Mouse (Mus musculus) kidney, embryonic 15.5 days (tissue): Measurements from ENCODE around the gene Rnf123. TPM values are rescaled to one million over a fixed set of nuclear protein-coding genes. Genes with fewer than 3 reads are reported as not detected.

ENCODE experiments used
- ATAC-seq: fragments of 200-750 bp; cut with Nextera tagmentation; replicated peaks from 2 replicates; pipeline ENCODE4 v1.8.0; 2017; ENCODE audit warnings: moderate TSS enrichment; ENCODE audit not compliant: low FRiP score
- H3K27ac ChIP-seq: fragments of 300-500 bp; sonication (generic); 2 replicates; pipeline ENCODE4 v1.5.1; 2015; ENCODE audit warnings: mild to moderate bottlenecking, inconsistent platforms
- H3K27me3 ChIP-seq: fragments of 300-500 bp; sonication (generic); 2 replicates; pipeline ENCODE4 v1.6.1; 2015; ENCODE audit warnings: inconsistent platforms
- H3K36me3 ChIP-seq: fragments of 300-500 bp; sonication (generic); 2 replicates; pipeline ENCODE4 v1.6.1; 2015; ENCODE audit warnings: inconsistent platforms
- H3K4me1 ChIP-seq: fragments of 300-500 bp; sonication (generic); 2 replicates; pipeline ENCODE4 v1.6.1; 2015; ENCODE audit warnings: inconsistent platforms
- H3K4me2 ChIP-seq: fragments of 300-500 bp; sonication (generic); 2 replicates; pipeline ENCODE4 v1.6.1; 2015; ENCODE audit warnings: moderate library complexity, mild to moderate bottlenecking, inconsistent platforms
- H3K4me3 ChIP-seq: fragments of 300-500 bp; sonication (generic); replicated peaks from 2 replicates; pipeline ENCODE4 v1.5.1; 2015; ENCODE audit warnings: mild to moderate bottlenecking, inconsistent platforms
- H3K9ac ChIP-seq: fragments of 300-500 bp; sonication (generic); 2 replicates; pipeline ENCODE4 v1.6.1; 2015; ENCODE audit warnings: mild to moderate bottlenecking, inconsistent platforms
- H3K9me3 ChIP-seq: fragments of 300-500 bp; sonication (generic); replicated peaks from 2 replicates; pipeline ENCODE4 v1.6.1; 2016; ENCODE audit warnings: inconsistent platforms
- WGBS: fragments of 180-500 bp; shearing (Covaris S2); methylation state at CpG from one replicate; pipeline ENCODE4 v1.1.7; 2015; ENCODE audit warnings: mixed read lengths; 5-methylcytosine and 5-hydroxymethylcytosine counted together
- polyA plus RNA-seq: library from polyadenylated mRNA; unstranded; fragments of >200 nt; fragmentation: Nextera tagmentation; extraction: Ambion mirVana; gene quantifications from 2 replicates; pipeline ENCODE4 v1.2.1, GENCODE M21; 2015

Rnf123 gene
- polyA plus RNA-seq, 1 experiment from 2014 or later, result 33.4 TPM

- H3K36me3 ChIP-seq, result peaks cover 17% of the 10 kb centered on the region
- H3K9ac ChIP-seq, result no peak overlapping the region
- H3K27ac ChIP-seq, result peak overlapping the region; percentile 49
- no peaks in the 10 kb centered on the region for H3K9me3 ChIP-seq
- ATAC-seq, result no peak
- peaks cover 35% of the 10 kb centered on the region for H3K4me1 ChIP-seq
- no peak overlapping the region for H3K4me3 ChIP-seq
- peak overlapping the region; percentile 96 for H3K4me2 ChIP-seq
- WGBS, result 52% methylated on average over 10 of the region's 10 CpGs
- no peaks in the 10 kb centered on the region for H3K27me3 ChIP-seq
Observed at GRCm38 (mm10) chr9:108095949-108096712, 13.0 kb upstream of the Rnf123 start.

DNA sequence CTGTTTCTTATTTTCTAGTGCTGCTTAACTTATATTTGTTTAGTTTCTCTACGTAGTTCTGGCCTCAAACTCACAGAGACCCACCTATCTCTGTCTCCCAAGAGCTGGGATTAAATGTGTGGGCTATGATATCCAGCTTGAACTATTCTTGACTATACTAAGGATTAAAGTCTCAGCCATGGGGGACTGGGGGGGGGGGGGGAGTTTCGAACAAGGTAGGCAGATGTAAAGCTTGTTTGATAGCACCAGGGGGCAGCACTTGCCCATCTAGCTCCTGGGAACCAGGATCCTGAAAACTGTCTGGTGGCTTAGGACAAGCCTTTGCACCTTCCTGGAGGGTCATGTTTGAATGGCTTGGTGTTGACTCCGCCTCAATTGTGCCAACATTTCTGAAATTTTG lies 12.4 kb upstream of the Rnf123 start:
- no peak for ATAC-seq

GRCm38 (mm10) chr9:108094998-108095411 lies 11.9 kb upstream of the Rnf123 start:
- Histone ChIP-seq H3K9me3 (no peaks in the 10 kb centered on the region), H3K27me3 (no peaks in the 10 kb centered on the region), H3K27ac (peak overlapping the region; percentile 80), H3K4me1 (peaks cover 35% of the 10 kb centered on the region), H3K4me2 (peak overlapping the region; percentile 96), H3K9ac (peak overlapping the region; percentile 73), H3K4me3 (peak overlapping the region; percentile 62), H3K36me3 (peaks cover 28% of the 10 kb centered on the region)
- 0% methylated on average over 16 of the region's 16 CpGs for WGBS
- ATAC-seq, result peak; percentile 65

More for the DNA sequence above, 12.4 kb upstream of the Rnf123 start:
- H3K4me3 ChIP-seq, result peak overlapping the region; percentile 62
- peaks cover 35% of the 10 kb centered on the region for H3K4me1 ChIP-seq
- H3K9ac ChIP-seq, result peak overlapping the region; percentile 73
- H3K36me3 ChIP-seq, result peaks cover 23% of the 10 kb centered on the region
- peak overlapping the region; percentile 80 for H3K27ac ChIP-seq
- WGBS, result 6% methylated on average over 3 of the region's 3 CpGs
- H3K4me2 ChIP-seq, result peak overlapping the region; percentile 96
- H3K27me3 ChIP-seq, result no peaks in the 10 kb centered on the region
- no peaks in the 10 kb centered on the region for H3K9me3 ChIP-seq

DNA sequence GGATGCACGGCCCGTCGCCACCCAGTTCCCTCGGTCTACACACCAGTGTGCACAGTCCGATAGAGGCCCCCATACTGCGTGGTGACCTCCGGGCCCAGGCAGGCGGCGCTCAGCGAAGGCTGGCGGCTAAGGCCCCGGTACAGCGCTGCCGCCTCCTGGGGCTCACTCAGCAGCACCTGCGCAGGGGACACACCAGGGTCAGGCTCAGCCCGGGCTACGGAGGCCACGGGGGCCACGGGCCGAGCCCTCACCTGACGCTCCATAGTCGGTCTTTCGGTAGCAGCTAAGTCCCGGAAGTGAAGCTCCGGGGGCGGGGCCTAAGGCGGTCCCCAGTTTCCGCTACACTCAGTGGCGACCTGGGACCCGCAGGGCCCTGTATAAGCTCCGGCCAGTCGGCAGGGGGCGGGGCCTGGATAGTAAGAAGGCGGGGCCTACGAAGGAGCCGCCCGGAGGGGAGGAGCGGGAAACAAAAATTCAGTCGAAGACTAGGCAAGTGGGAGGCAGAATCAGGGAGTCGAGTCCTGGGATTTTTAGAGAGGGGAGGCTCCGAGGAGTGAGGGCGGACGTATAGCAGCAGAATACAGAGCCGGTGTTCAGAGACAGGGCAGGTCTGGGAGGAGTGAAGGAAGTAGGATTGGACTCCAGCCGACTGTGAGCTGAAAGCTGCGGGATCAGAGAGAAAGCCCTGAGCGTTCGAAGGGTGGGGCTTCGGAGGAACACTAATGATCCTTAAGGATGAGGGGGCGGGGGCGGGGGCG lies 11.2 kb upstream of the Rnf123 start, which contains the start of gene Apeh:
Gene Apeh (minus strand): TSS at position 423 of the 758 bp plus-strand sequence.
- Histone ChIP-seq H3K27me3 (no peaks in the 10 kb centered on the region), H3K4me2 (peak within 1 kb of the TSS; percentile 96), H3K4me3 (peak within 1 kb of the TSS; percentile 62), H3K27ac (peak within 1 kb of the TSS; percentile 80), H3K9me3 (no peaks in the 10 kb centered on the region), H3K9ac (peak within 1 kb of the TSS; percentile 73), H3K4me1 (peaks cover 33% of the 10 kb centered on the region), H3K36me3 (peaks cover 35% of the 10 kb centered on the region)
- under 1% methylated on average over 52 of the region's 52 CpGs for WGBS
- ATAC-seq, result peak; percentile 96

- Histone ChIP-seq H3K9ac (peak overlapping the region; percentile 73), H3K27me3 (no peaks in the 10 kb centered on the region), H3K4me2 (peak overlapping the region; percentile 96), H3K9me3 (no peaks in the 10 kb centered on the region), H3K27ac (0 out of 2 replicates have a peak overlapping the region, but pooled peaks have one; percentile 80), H3K36me3 (peaks cover 43% of the 10 kb centered on the region), H3K4me3 (peak overlapping the region; percentile 62), H3K4me1 (peaks cover 29% of the 10 kb centered on the region)
- no peak for ATAC-seq
- WGBS, result 63% methylated on average over 10 of the region's 10 CpGs
Observed at GRCm38 (mm10) chr9:108093586-108093985, 10.4 kb upstream of the Rnf123 start.

- 97% methylated on average over 7 of the region's 7 CpGs for WGBS
- ATAC-seq, result no peak
- Histone ChIP-seq H3K27me3 (no peaks in the 10 kb centered on the region), H3K9me3 (no peaks in the 10 kb centered on the region), H3K9ac (no peak overlapping the region), H3K27ac (no peak overlapping the region), H3K4me2 (no peak overlapping the region), H3K4me3 (no peak overlapping the region), H3K36me3 (peaks cover 72% of the 10 kb centered on the region), H3K4me1 (peaks cover 19% of the 10 kb centered on the region)
Observed at GRCm38 (mm10) chr9:108090611-108091120, 7.5 kb upstream of the Rnf123 start.

GRCm38 (mm10) chr9:108085261-108085660 lies 2.1 kb upstream of the Rnf123 start:
- Histone ChIP-seq H3K4me2 (no peak overlapping the region), H3K4me3 (no peak overlapping the region), H3K9me3 (no peaks in the 10 kb centered on the region), H3K27ac (no peak overlapping the region), H3K9ac (no peak overlapping the region), H3K4me1 (peaks cover 13% of the 10 kb centered on the region), H3K36me3 (peaks cover 62% of the 10 kb centered on the region), H3K27me3 (peaks cover 37% of the 10 kb centered on the region)
- no peak for ATAC-seq
- 92% methylated on average over 4 of the region's 4 CpGs for WGBS

DNA sequence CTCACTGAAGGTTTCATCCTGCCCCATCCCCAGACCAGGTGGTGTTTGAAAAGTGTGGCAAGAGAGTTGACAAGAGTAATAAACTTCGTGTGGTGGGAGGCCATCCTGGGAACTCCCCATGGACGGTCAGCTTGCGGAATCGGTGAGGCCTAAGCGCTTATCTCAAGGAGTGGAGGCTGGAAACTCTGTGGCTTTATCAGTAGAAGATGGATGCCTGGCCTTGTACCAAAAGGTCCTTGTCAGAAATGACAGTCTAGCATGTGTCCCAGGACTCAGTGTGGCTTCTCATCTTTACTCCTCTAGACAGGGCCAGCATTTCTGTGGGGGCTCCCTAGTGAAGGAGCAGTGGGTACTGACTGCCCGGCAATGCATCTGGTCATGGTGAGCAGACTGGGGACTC lies 415 bp upstream of the Rnf123 start:
- 75% methylated on average over 6 of the region's 6 CpGs for WGBS
- H3K4me1 ChIP-seq, result peaks cover 20% of the 10 kb centered on the region
- H3K27me3 ChIP-seq, result peaks cover 37% of the 10 kb centered on the region

DNA sequence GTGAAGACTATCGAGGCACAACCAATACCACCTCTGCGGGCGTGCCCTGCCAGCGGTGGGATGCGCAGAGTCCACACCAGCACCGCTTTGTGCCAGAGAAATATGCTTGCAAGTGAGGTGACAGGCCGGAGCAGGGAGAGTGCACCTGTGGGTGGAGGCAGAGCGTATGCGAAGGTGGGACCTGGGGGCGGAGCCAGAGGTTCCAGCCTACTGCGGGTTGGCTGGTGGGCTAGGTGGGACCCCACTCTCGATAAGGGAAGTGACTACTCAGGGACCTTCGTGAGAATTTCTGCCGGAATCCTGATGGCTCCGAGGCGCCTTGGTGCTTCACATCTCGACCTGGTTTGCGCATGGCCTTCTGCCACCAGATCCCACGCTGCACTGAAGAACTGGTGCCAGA lies 597 bp downstream of the Rnf123 start:
- H3K4me3 ChIP-seq, result peak overlapping the region; percentile 22
- H3K9ac ChIP-seq, result 0 out of 2 replicates have a peak overlapping the region, but pooled peaks have one; percentile 32
- ATAC-seq, result no peak
- no peak overlapping the region for H3K27ac ChIP-seq
- WGBS, result 5% methylated on average over 19 of the region's 19 CpGs
- H3K4me1 ChIP-seq, result peaks cover 30% of the 10 kb centered on the region
- peaks cover 35% of the 10 kb centered on the region for H3K36me3 ChIP-seq
- no peaks in the 10 kb centered on the region for H3K9me3 ChIP-seq
- H3K27me3 ChIP-seq, result peaks cover 37% of the 10 kb centered on the region
- H3K4me2 ChIP-seq, result peak overlapping the region; percentile 56

More for the DNA sequence above, 415 bp upstream of the Rnf123 start:
- peaks cover 45% of the 10 kb centered on the region for H3K36me3 ChIP-seq
- no peak overlapping the region for H3K9ac ChIP-seq
- H3K4me3 ChIP-seq, result no peak overlapping the region
- no peak for ATAC-seq
- no peak overlapping the region for H3K27ac ChIP-seq
- H3K4me2 ChIP-seq, result no peak overlapping the region
- no peaks in the 10 kb centered on the region for H3K9me3 ChIP-seq

DNA sequence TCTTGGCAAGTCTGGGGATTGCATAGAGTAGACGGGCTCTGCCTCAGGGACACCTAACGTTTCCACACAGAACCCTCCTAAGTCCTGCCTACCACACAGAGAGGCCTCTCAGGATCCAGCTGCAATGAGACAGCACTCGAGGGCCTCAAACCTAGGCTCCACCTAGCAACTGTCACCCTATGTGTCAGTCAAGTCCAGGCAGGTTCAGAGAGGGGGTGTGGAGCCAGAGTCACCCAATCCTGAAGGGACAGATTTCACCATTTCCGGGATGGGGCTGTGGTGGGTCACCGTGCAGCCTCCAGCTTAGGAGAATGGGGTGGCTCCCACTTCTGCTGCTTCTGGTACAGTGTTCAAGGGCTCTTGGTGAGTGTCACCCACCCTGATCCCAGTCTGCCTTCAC lies 3.0 kb downstream of the Rnf123 start, which contains the start of gene Mst1:
Gene Mst1 (plus strand): TSS at position 269 of the 400 bp plus-strand sequence.
- Histone ChIP-seq H3K36me3 (peaks cover 11% of the 10 kb centered on the region), H3K27me3 (peaks cover 37% of the 10 kb centered on the region), H3K4me2 (peak within 1 kb of the TSS; percentile 84), H3K4me3 (peak within 1 kb of the TSS; percentile 75), H3K4me1 (peaks cover 30% of the 10 kb centered on the region), H3K9ac (peak within 1 kb of the TSS; percentile 90), H3K9me3 (no peaks in the 10 kb centered on the region), H3K27ac (no peak within 1 kb of the TSS)
- 76% methylated on average over 5 of the region's 5 CpGs for WGBS
- peak; percentile 41 for ATAC-seq

GRCm38 (mm10) chr9:108073141-108073930 lies 9.8 kb downstream of the Rnf123 start:
- WGBS, result 61% methylated on average over 7 of the region's 7 CpGs
- Histone ChIP-seq H3K27ac (no peak overlapping the region), H3K9ac (no peak overlapping the region)

More at GRCm38 (mm10) chr9:108073141-108073930, 9.8 kb downstream of the Rnf123 start:
- Histone ChIP-seq H3K4me2 (no peak overlapping the region), H3K9me3 (no peaks in the 10 kb centered on the region), H3K4me1 (peaks cover 7% of the 10 kb centered on the region), H3K36me3 (peaks cover 20% of the 10 kb centered on the region), H3K27me3 (no peaks in the 10 kb centered on the region), H3K4me3 (no peak overlapping the region)
- ATAC-seq, result no peak
